Mouse (Mus musculus) G1E (cell line): Measurements from ENCODE around the gene Ier3.

Experiments used
- CTCF ChIP-seq: IDR thresholded peaks from 2 replicates; pipeline ENCODE4 v1.5.1; 2012; ENCODE audit warnings: low read depth, low read length, inconsistent platforms, mixed read lengths
- GATA1 ChIP-seq: IDR thresholded peaks from 2 replicates; pipeline ENCODE4 v1.6.1; 2012; ENCODE audit warnings: borderline replicate concordance, low read length, inconsistent platforms, mixed read lengths
- POLR2AphosphoS5 ChIP-seq: IDR thresholded peaks from 2 replicates; pipeline ENCODE4 v1.6.1; 2012; ENCODE audit warnings: low read depth, low read length, inconsistent platforms; ENCODE audit not compliant: insufficient replicate concordance
- TAL1 ChIP-seq: conservative IDR thresholded peaks from 2 replicates; pipeline ENCODE4 v1.6.1; 2012; ENCODE audit warnings: low read depth, low read length, inconsistent platforms, mixed read lengths

DNA sequence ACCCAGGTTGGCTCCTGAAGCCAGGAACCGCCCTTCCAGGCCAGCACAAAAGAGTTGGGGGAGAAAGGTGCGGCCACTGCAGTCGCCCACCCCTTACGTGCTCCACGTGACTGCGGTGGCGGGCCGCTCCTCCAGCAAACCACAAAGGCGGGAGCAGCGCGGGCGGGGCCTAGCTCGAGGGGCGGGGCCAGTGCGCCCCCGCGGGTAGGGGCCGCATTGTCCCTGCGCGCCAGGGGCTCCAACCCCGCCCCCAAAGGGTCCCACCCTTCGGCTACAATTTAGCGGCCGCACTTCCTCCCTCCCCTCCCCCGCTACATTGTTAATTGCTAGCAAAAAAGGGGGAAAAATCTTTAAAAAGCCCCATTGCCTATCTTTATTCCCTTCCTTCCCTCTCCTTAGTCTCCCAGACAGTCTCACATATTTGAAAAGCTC is 15.5 kb downstream of the Ier3 start:
- TF ChIP-seq CTCF (no peak), GATA1 (no peak), POLR2AphosphoS5 (no peak), TAL1 (no peak)
